In the genomic region with DNA sequence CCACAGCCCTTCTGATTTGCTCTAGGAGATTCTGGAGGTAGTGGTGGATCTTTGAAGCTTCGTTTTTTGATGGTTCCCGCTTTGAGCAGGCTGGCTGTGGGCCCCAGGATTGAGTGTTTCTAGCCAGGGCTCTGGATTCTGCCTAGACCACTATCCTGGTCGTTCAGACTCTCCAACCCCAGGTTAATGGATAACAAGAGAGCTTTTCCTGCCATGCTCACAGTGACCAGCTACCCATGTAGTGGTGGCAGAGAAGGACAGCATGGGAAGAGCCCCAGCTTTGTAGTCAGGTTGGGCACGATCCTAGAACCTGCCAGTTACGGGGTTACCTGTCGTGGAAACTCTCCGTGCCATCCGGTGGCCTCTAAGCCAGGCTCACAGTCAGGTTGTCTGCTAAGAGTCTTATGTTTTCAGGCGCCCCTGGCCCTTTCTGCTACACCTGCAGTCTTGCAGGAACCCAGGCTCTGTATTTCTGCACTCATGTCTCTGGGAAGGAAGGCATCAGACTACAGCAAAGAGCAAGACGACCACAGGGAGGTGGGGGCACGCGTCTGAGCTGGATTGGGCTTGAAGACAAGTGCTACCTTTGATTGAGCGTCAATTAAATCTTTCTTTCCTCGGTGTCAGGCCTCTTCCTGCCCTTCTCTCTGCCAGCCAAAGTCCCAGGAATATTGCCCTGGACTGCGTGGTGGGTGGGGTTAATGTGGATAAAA, we compare ENCODE assay signal across 1 mouse cellular context.
TF ChIP-seq lines count a peak whose summit lies in the region.

No protein-coding gene starts in this region.

TF ChIP-seq in CH12.LX, 34 proteins besides CTCF, POLR2A, EP300 and RAD21 (continued from another document):
- TF ChIP-seq MEF2A (IDR thresholded peaks at IDR 0.05; ENCODE audit: borderline replicate concordance, low read depth, low read length) (no peak), ELF1 (IDR thresholded peaks at IDR 0.05; ENCODE audit: low read depth, low read length) (no peak), E2F4 (IDR thresholded peaks at IDR 0.05; ENCODE audit: insufficient replicate concordance, low read depth, low read length) (no peak), RCOR1 (conservative IDR thresholded peaks at IDR 0.05; ENCODE audit: low read depth, low read length) (no peak), USF1 (IDR thresholded peaks at IDR 0.05; ENCODE audit: low read depth, low read length) (no peak), CHD1 (IDR thresholded peaks at IDR 0.05; ENCODE audit: low read depth, low read length) (no peak), NRF1 (IDR thresholded peaks at IDR 0.05; ENCODE audit: low read depth, low read length) (no peak), JUN (IDR thresholded peaks at IDR 0.05; ENCODE audit: insufficient read depth, low read depth, low read length) (no peak), ZNF384 (IDR thresholded peaks at IDR 0.05; ENCODE audit: low read depth, low read length) (no peak), ZKSCAN1 (IDR thresholded peaks at IDR 0.05; ENCODE audit: borderline replicate concordance, low read depth, low read length) (no peak), PAX5 (IDR thresholded peaks at IDR 0.05; ENCODE audit: low read length) (no peak), JUND (conservative IDR thresholded peaks at IDR 0.05; ENCODE audit: low read depth, low read length) (no peak), MYC (IDR thresholded peaks at IDR 0.05; ENCODE audit: low read depth, low read length) (no peak), ZMIZ1 (IDR thresholded peaks at IDR 0.05; ENCODE audit: low read depth, low read length) (no peak), MAX (IDR thresholded peaks at IDR 0.05; ENCODE audit: low read length) (no peak), ZC3H11A (IDR thresholded peaks at IDR 0.05; ENCODE audit: low read depth, low read length) (no peak), SIN3A (IDR thresholded peaks at IDR 0.05; ENCODE audit: low read length) (no peak), KAT2A (IDR thresholded peaks at IDR 0.05; ENCODE audit: insufficient replicate concordance, low read length) (no peak)
